Mouse (Mus musculus) cortical plate, adult 2 months (tissue): ENCODE data around the gene 1700019D03Rik. TPM values are rescaled to one million over a fixed set of nuclear protein-coding genes. Genes with fewer than 3 reads are reported as not detected.
A peak's percentile ranks its signal among the peaks of the same experiment; 100 is the strongest.
"Not testable (repeated sequence)": the region's sequence is repeated elsewhere in the genome, so short reads cannot be mapped to it uniquely, and the experiment has no call there.

Experiments
- H3K27ac ChIP-seq: fragments of 200-500 bp; 2 replicates; pipeline ENCODE4 v1.5.1; 2012; ENCODE audit warnings: low read length, control low read depth, inconsistent platforms; ENCODE audit not compliant: insufficient read depth
- H3K4me1 ChIP-seq: fragments of 200-500 bp; 2 replicates; pipeline ENCODE4 v1.6.1; 2011; ENCODE audit warnings: low read length; ENCODE audit not compliant: control insufficient read depth, insufficient read depth
- H3K4me3 ChIP-seq: fragments of 200-500 bp; 2 replicates; pipeline ENCODE4 v1.5.1; 2011; ENCODE audit warnings: mild to moderate bottlenecking, low read length, control low read depth; ENCODE audit not compliant: insufficient read depth
- CTCF ChIP-seq: fragments of 200-500 bp; IDR thresholded peaks from 2 replicates; pipeline ENCODE4 v1.5.1; 2011; ENCODE audit warnings: mild to moderate bottlenecking, control low read depth, low read length; ENCODE audit not compliant: insufficient read depth; ENCODE audit errors: extremely low read depth
- POLR2A ChIP-seq: fragments of 200-500 bp; IDR thresholded peaks from 2 replicates; pipeline ENCODE4 v1.6.1; 2011; ENCODE audit warnings: mild to moderate bottlenecking, low read length, control low read depth; ENCODE audit not compliant: insufficient read depth; ENCODE audit errors: extremely low read depth
- polyA plus RNA-seq: library from polyadenylated mRNA; depleted of rRNA; stranded (reverse); fragments of >200 nt; gene quantifications from 2 replicates; pipeline ENCODE4 v1.2.3, GENCODE M21; 2012

Gene 1700019D03Rik
- polyA plus RNA-seq, 1 experiment = 13.1 TPM

GRCm38 (mm10) chr1:52956746-52957145 lies 63.2 kb downstream of the 1700019D03Rik start:
- Histone ChIP-seq H3K4me1 (no peaks in the 10 kb centered on the region), H3K4me3 (no peak overlapping the region), H3K27ac (no peak overlapping the region)
- TF ChIP-seq CTCF (no peak), POLR2A (no peak)

- Histone ChIP-seq H3K27ac (no peak overlapping the region), H3K4me3 (no peak overlapping the region), H3K4me1 (no peaks in the 10 kb centered on the region)
- TF ChIP-seq POLR2A = no peak
- TF ChIP-seq CTCF = peak; percentile 69
Observed at GRCm38 (mm10) chr1:52955102-52955501, 64.9 kb downstream of the 1700019D03Rik start.

GRCm38 (mm10) chr1:52954456-52954855 lies 65.5 kb downstream of the 1700019D03Rik start:
- no peaks in the 10 kb centered on the region for H3K4me1 ChIP-seq
- no peak overlapping the region for H3K4me3 ChIP-seq
- no peak overlapping the region for H3K27ac ChIP-seq
- TF ChIP-seq CTCF (no peak), POLR2A (no peak)

GRCm38 (mm10) chr1:52953548-52953947 lies 66.4 kb downstream of the 1700019D03Rik start:
- no peak overlapping the region for H3K27ac ChIP-seq
- TF ChIP-seq CTCF = no peak
- H3K4me3 ChIP-seq = peak overlapping the region; percentile 86; the same call in 1 of the 2 replicates
- H3K4me1 ChIP-seq = no peaks in the 10 kb centered on the region

- no peaks in the 10 kb centered on the region for H3K4me1 ChIP-seq
- H3K4me3 ChIP-seq = peak overlapping the region; percentile 86
- peak overlapping the region; percentile 60 for H3K27ac ChIP-seq
- TF ChIP-seq CTCF (no peak), POLR2A (peak; percentile 28; the same call in 1 of the 2 replicates)
Observed at GRCm38 (mm10) chr1:52952551-52953397, 67.2 kb downstream of the 1700019D03Rik start.

- Histone ChIP-seq H3K4me1 (no peaks in the 10 kb centered on the region), H3K4me3 (peak overlapping the region; percentile 86), H3K27ac (peak overlapping the region; percentile 32; the same call in 1 of the 2 replicates)
- TF ChIP-seq POLR2A (no peak), CTCF (peak; percentile 19; the same call in 1 of the 2 replicates)
Observed at GRCm38 (mm10) chr1:52952143-52952542, 67.8 kb downstream of the 1700019D03Rik start.

GRCm38 (mm10) chr1:52951146-52951868 lies 68.7 kb downstream of the 1700019D03Rik start:
- Histone ChIP-seq H3K27ac (no peak overlapping the region), H3K4me3 (no peak overlapping the region; the same call in 1 of the 2 replicates), H3K4me1 (no peaks in the 10 kb centered on the region)
- TF ChIP-seq POLR2A (no peak), CTCF (no peak)

GRCm38 (mm10) chr1:52947895-52948294 lies 72.1 kb downstream of the 1700019D03Rik start:
- H3K4me1 ChIP-seq = no peaks in the 10 kb centered on the region
- H3K4me3 ChIP-seq = no peak overlapping the region
- no peak overlapping the region for H3K27ac ChIP-seq
- no peak for TF ChIP-seq CTCF
- TF ChIP-seq POLR2A = no peak

GRCm38 (mm10) chr1:52939021-52939420 lies 81.0 kb downstream of the 1700019D03Rik start:
- TF ChIP-seq CTCF (no peak), POLR2A (no peak)
- Histone ChIP-seq H3K4me1 (peaks cover 2% of the 10 kb centered on the region; the same call in 1 of the 2 replicates), H3K4me3 (no peak overlapping the region), H3K27ac (no peak overlapping the region)

GRCm38 (mm10) chr1:52934494-52934893 lies 85.5 kb downstream of the 1700019D03Rik start:
- TF ChIP-seq CTCF = no peak
- no peak for TF ChIP-seq POLR2A
- H3K27ac ChIP-seq = no peak overlapping the region
- H3K4me1 ChIP-seq = peaks cover 2% of the 10 kb centered on the region; the same call in 1 of the 2 replicates
- no peak overlapping the region for H3K4me3 ChIP-seq

- not testable (repeated sequence) for H3K4me1 ChIP-seq, H3K4me3 ChIP-seq, H3K27ac ChIP-seq
Observed at GRCm38 (mm10) chr1:52924482-52924881, 95.5 kb downstream of the 1700019D03Rik start.

- not testable (repeated sequence) for H3K27ac ChIP-seq, H3K4me1 ChIP-seq, H3K4me3 ChIP-seq
Observed at GRCm38 (mm10) chr1:52918897-52919296, 101.1 kb downstream of the 1700019D03Rik start.
